Mouse (Mus musculus) activated CD4-positive, CD25-positive, alpha-beta regulatory T cell, adult 4 months (primary cell): ENCODE results near the gene Wdr24. TPM values are rescaled to one million over a fixed set of nuclear protein-coding genes. Genes with fewer than 3 reads are reported as not detected.
A peak's percentile ranks its signal among the peaks of the same experiment; 100 is the strongest.
"Not testable (repeated sequence)": the region's sequence is repeated elsewhere in the genome, so short reads cannot be mapped to it uniquely, and the experiment has no call there.

ENCODE experiments used
- ATAC-seq: one replicate; pipeline ENCODE4 v1.8.0; 2017
- polyA plus RNA-seq, 2 experiments: library from polyadenylated mRNA; unstranded; fragments of 100-300 nt; shearing (Covaris generic); gene quantifications; one replicate each; pipeline ENCODE4 v1.2.1; 2017

Gene Wdr24
- polyA plus RNA-seq, 2 experiments from 2014 or later: 11.9 to 17.9 TPM

GRCm38 (mm10) chr17:25861704-25862612 is 38.5 kb downstream of the Wdr24 start:
- peak; percentile 4 for ATAC-seq

DNA sequence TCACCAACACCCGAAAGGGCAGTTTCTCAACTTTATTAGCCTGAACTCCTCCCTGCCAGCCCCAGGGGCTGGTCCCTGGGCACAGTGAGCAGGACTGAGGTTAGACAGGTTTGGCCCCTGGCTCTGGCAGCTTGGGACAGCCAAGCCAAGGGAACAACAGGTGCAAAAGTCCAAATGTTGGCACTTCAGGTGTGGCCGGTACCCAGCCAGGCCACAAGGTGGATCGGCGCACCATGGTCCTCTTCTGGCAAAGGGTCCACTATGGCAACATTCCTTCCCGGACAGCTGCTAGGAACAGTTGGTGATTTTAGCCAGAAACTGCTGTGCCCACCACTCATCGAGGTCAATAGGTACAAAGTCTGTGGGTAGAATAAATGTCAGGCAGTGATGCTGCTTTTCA is 40.3 kb downstream of the Wdr24 start:
- no peak for ATAC-seq

DNA sequence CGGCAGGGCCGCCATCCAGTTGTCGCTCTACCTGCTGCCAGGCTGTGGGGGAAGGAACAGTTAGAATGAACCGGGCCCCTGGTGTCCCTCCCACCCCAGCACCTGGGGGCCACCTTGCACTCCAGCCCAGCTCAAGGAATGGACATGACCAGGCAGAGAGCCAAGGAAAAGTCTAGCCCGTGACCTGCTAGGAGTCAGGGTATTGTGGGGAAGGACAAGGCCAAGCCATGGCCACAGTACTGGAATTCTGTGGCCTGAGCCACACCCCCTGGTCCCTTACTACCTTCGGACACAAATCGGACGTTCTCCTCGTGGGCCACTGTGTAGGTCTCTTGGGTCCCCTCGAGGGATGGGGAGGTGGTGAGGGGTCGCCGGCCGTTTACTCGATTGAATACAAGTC is 40.9 kb downstream of the Wdr24 start:
- ATAC-seq: no peak

GRCm38 (mm10) chr17:25865288-25865687 is 41.9 kb downstream of the Wdr24 start:
- no peak for ATAC-seq

GRCm38 (mm10) chr17:25866172-25866571 is 42.7 kb downstream of the Wdr24 start:
- ATAC-seq: no peak

- ATAC-seq: no peak
Measured at GRCm38 (mm10) chr17:25867509-25867835, 44.0 kb downstream of the Wdr24 start.

- no peak for ATAC-seq
Measured at GRCm38 (mm10) chr17:25867836-25868600, 44.6 kb downstream of the Wdr24 start.

- ATAC-seq: peak; percentile 73
Measured at GRCm38 (mm10) chr17:25868601-25869191, 45.3 kb downstream of the Wdr24 start, which contains the start of gene Mcrip2. TSS of gene Mcrip2 (minus strand) at chr17:25868764.

DNA sequence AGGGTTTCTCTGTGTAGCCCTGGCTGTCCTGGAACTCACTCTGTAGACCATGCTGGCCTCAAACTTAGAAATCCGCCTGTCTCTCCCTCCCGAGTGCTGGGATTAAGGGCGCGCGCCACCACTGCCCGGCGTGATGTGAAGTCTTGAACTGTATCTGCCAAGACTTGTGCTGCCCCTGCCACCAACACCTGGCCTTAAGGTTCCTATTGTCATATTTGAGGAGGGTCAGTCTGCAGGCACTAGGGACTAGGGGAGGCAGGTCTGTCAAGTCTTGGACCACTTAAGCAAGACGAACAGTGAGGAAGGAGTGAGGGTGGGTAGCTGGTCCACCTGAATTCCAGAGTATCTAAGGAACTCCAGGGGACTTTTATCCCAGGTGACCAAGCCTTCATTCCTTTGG is 46.1 kb downstream of the Wdr24 start:
- ATAC-seq: no peak

GRCm38 (mm10) chr17:25869954-25870353 is 46.5 kb downstream of the Wdr24 start:
- ATAC-seq: no peak

DNA sequence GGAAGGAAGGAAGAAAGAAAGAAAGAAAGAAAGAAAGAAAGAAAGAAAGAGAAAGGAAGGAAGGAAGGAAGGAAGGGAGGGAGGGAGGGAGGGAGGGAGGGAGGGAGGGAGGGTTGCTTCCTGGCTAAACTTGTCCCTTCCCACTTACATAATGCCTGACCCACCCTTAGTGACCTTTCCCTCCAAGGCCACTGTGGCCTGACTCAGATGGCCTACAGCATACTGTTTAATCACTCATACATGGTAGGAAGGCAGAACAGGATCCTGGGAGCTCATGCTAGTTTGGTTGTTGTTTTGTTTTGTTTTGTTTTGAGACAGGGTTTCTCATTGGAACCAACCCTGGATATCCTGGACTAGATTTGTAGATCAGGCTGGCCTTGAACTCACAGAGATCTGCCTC is 48.1 kb downstream of the Wdr24 start:
- not testable (repeated sequence) for ATAC-seq

GRCm38 (mm10) chr17:25872676-25873075 is 49.2 kb downstream of the Wdr24 start:
- no peak for ATAC-seq

GRCm38 (mm10) chr17:25873405-25874147 is 50.1 kb downstream of the Wdr24 start:
- ATAC-seq: no peak

- ATAC-seq: no peak
Measured at GRCm38 (mm10) chr17:25874148-25874720, 50.8 kb downstream of the Wdr24 start.

DNA sequence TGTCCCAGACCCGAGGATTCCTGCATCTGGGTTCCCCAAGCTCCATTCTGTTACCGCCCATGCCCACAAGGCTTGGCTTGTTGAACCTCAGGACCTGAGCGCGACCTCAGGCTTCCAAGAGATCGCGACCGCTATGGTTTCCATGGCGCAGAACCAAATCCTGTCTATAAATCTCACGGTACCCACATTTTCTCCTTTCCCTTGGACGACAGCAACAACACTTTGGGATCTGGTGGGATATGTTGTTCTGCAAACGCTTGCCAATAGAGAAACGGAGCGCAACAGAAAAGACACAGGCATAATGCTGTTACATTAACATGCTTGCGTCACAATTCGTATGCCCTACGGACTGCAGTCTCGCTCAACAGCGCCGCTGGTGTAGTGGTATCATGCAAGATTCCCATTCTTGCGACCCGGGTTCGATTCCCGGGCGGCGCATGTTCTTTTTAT is 51.3 kb downstream of the Wdr24 start, which contains the start of gene Mettl26:
Gene Mettl26 (plus strand): TSS at position 354 of the 450 bp plus-strand sequence.
- peak; percentile 59 for ATAC-seq

DNA sequence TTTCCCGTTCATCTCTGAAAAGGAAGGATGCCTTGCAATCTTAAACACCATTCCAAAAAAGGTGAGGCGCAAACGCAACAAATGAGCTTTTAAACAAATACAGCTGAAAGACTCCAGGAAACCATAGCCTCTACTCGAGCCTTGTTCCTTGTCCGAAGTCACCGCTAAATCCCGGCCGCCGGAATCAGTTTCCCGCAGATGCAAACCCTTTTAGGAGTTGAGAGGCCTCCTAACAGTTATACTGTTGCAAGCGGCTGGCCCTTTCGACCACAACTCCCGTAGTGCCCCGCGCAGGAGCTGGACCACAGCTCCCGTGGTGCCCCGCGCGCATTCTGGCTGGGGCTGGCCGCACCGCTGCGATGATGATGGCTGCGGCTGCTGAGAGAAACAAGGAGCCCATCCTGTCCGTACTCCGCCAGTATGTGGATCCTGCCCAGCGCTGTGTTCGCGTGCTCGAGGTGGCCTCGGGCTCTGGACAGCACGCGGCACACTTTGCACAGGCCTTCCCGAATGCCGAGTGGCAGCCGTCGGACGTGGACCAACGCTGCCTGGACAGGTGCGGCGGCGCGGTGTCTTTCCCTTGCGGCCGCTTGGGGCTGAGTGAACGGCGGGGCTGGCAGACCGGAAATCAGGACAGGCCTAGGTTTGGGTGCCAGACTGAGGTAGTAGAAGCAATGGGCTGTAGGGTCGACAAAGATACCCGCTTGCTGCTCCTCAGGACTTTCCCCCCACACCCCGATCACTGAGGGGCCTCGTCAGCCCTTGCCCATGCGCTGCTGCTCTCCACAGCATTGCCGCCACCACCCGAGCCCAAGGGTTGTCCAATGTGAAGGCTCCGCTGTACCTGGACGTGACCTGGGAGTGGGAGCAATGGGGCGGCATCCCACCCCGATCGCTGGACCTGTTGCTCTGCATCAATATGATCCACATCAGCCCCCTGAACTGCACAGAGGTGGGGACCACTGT is 52.0 kb downstream of the Wdr24 start:
- peak; percentile 70 for ATAC-seq

DNA sequence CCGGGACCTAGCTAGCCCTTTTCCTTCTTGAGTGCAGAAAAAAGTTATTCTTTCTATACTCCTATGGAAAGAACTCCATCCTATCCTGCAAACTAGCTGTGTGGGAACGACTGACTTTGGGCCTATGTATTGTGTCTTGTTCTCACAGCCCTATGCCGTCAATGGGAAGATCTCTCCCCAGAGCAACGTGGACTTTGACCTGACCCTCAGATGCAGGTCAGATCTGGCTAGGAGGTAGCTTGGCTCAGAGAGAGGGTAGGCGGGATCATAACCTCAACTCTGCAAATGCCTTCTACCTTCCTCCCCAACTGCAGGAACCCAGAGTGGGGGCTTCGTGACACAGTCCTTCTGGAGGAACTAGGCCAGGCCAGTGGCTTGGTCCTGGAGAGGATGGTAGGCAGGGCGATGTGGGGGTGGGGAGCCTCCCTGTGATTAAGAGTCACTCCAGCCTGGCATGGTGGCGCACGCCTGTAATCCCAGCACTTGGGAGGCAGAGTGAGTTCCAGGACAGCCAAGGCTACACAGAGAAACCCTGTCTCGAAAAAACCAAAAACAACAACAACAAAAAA is 53.0 kb downstream of the Wdr24 start:
- no peak for ATAC-seq

DNA sequence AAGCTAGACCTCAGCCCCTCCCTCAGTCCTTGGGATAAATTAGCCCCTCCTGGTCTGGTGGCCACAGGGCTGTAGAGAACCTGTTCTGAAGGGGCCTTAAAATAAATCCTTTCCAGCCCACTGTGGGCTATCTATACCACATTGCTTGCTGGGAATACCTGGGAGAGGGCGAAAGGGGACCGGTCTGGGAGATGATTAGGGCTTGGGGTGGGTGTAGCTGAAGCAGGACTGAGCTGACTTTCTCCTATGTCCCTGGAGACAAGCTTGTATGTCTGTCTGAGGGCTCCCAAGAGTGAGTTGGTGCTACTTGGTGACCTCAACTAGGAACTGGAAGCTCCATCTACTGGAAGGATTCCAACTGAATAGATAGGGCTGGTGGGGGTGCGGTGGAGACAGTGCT is 53.6 kb downstream of the Wdr24 start:
- ATAC-seq: no peak

DNA sequence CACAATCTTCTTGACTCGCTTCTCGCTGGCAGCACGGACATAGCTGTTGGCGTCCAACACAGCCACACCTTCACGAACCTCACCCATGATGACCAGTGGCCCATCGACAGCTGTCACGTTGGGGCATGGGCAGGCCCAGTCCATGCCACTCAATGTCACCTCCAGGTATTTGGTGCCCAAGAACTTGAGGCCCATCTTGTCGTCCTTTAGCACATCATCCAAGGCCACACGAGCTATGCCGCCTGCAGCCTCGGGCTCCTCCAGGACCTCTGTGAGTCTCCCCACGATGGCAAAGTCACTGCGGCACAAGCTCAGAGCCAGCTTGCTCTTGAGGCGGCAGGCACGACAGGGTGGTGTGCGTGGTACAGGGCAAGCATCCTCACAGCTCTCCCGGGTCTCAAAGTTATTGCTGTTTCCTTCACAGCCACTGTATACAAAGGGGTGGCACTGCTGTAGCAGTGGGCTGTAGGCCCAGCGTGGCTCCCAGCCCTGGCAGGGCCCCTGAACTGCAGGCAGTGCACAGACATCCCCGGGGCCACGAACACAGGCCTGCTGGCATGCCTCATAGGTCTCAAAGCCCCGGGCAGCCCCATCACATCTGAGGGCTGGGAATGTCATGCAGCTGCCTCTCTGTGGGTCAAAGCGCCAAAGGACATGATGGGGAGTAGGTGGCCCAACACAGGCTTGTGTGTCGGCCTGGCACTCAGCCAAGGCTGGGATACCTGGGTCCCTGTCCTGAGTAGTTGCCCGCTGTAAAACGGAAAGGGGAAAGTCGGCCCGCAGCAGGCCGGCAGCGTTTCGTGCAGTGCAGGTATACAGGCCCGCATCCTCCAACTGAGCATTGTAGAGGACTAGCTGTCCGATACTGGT is 54.5 kb downstream of the Wdr24 start:
- ATAC-seq: no peak
